Mouse (Mus musculus): ENCODE data around the gene Slc39a9.

- TF ChIP-seq GATA1 (IDR thresholded peaks at IDR 0.05; ENCODE audit: borderline replicate concordance, low read length) (no peak), FLI1 (IDR thresholded peaks at IDR 0.05; ENCODE audit: low read length) (no peak)
Observed at GRCm38 (mm10) chr12:80729758-80730530, 86.3 kb downstream of the Slc39a9 start.

All from megakaryocyte, embryonic 14.5 days (primary cell).